Mouse (Mus musculus) liver, embryonic 14.5 days (tissue): ENCODE measurements around the gene Gldn.
A peak's percentile ranks its signal among the peaks of the same experiment; 100 is the strongest.

Experiments used
- CTCF ChIP-seq: IDR thresholded peaks from 2 replicates; pipeline ENCODE4 v1.5.1; 2016; ENCODE audit warnings: antibody characterized with exemption, low read depth, control low read depth
- EP300 ChIP-seq: IDR thresholded peaks from 2 replicates; pipeline ENCODE4 v1.6.1; 2016; ENCODE audit warnings: antibody characterized with exemption, low read depth

GRCm38 (mm10) chr9:54316363-54316762 is 30.1 kb downstream of the Gldn start:
- 0 out of 2 replicates have a peak, but pooled peaks have one; percentile 9 for TF ChIP-seq CTCF
- TF ChIP-seq EP300 = no peak
